Mouse (Mus musculus): ENCODE results near the gene Gemin7. TPM values are rescaled to one million over a fixed set of nuclear protein-coding genes. Genes with fewer than 3 reads are reported as not detected.

Gene Gemin7
- 94.7 and 143 TPM in 2 replicates for polyA plus RNA-seq (2012; rRNA removed)

GRCm38 (mm10) chr7:19577141-19577852 is at the start of gene Gemin7, which contains the start of gene Zfp296:
Gene Gemin7 (minus strand): TSS chr7:19577595.
Gene Zfp296 (plus strand): TSS chr7:19577287.
- Histone ChIP-seq H3K36me3 (ENCODE audit: control insufficient read depth, insufficient read depth, low read length) (peaks cover 14% of the 10 kb centered on the region), H3K4me3 (ENCODE audit: extremely low read depth, insufficient read depth, insufficient read length) (peak within 1 kb of the TSS; percentile 68), H3K4me1 (ENCODE audit: control insufficient read depth, insufficient read depth, insufficient read length) (peaks cover 5% of the 10 kb centered on the region; the same call in 1 of the 2 replicates), H3K27me3 (ENCODE audit: control insufficient read depth, insufficient read depth, low read length) (no peaks in the 10 kb centered on the region), H3K27ac (ENCODE audit: insufficient read depth, low read length) (peak within 1 kb of the TSS; percentile 81)
- TF ChIP-seq CTCF (IDR thresholded peaks at IDR 0.05; ENCODE audit: extremely low read depth, insufficient read depth, insufficient read length, insufficient replicate concordance) (no peak), POLR2A (IDR thresholded peaks at IDR 0.05; ENCODE audit: low read depth, low read length) (peak; percentile 38; the same call in 1 of the 2 replicates)
- DNase-seq (ENCODE audit: low read depth in 1 of 2, low spot score in 2 of 2), result peak in 1 of 2 experiments; percentile 71
- under 1% methylated on average over 56 of the region's 56 CpGs for WGBS

- TF ChIP-seq POLR2A (IDR thresholded peaks at IDR 0.05; ENCODE audit: low read depth, low read length) (no peak), CTCF (IDR thresholded peaks at IDR 0.05; ENCODE audit: extremely low read depth, insufficient read depth, insufficient read length, insufficient replicate concordance) (no peak)
- DNase-seq (ENCODE audit: low read depth in 1 of 2, low spot score in 2 of 2), result no peak
- Histone ChIP-seq H3K36me3 (ENCODE audit: control insufficient read depth, insufficient read depth, low read length) (peaks cover 25% of the 10 kb centered on the region), H3K4me1 (ENCODE audit: control insufficient read depth, insufficient read depth, insufficient read length) (peaks cover 7% of the 10 kb centered on the region), H3K4me3 (ENCODE audit: extremely low read depth, insufficient read depth, insufficient read length) (no peak overlapping the region), H3K27ac (ENCODE audit: insufficient read depth, low read length) (no peak overlapping the region), H3K27me3 (ENCODE audit: control insufficient read depth, insufficient read depth, low read length) (no peaks in the 10 kb centered on the region)
- 90% methylated on average over 2 of the region's 2 CpGs for WGBS
Measured at GRCm38 (mm10) chr7:19623433-19623832, 46.0 kb upstream of the Gemin7 start.

GRCm38 (mm10) chr7:19622241-19622640 is 44.8 kb upstream of the Gemin7 start:
- Histone ChIP-seq H3K4me3 (ENCODE audit: extremely low read depth, insufficient read depth, insufficient read length) (no peak overlapping the region), H3K27ac (ENCODE audit: insufficient read depth, low read length) (no peak overlapping the region)
- TF ChIP-seq CTCF (IDR thresholded peaks at IDR 0.05; ENCODE audit: extremely low read depth, insufficient read depth, insufficient read length, insufficient replicate concordance), result no peak
- TF ChIP-seq POLR2A (IDR thresholded peaks at IDR 0.05; ENCODE audit: low read depth, low read length), result no peak

GRCm38 (mm10) chr7:19620811-19621210 is 43.4 kb upstream of the Gemin7 start:
- WGBS, result 93% methylated on average over 7 of the region's 7 CpGs
- DNase-seq (ENCODE audit: low read depth in 1 of 2, low spot score in 2 of 2), result no peak
- H3K36me3 ChIP-seq (ENCODE audit: control insufficient read depth, insufficient read depth, low read length), result peaks cover 43% of the 10 kb centered on the region
- peaks cover 4% of the 10 kb centered on the region; the same call in 1 of the 2 replicates for H3K4me1 ChIP-seq (ENCODE audit: control insufficient read depth, insufficient read depth, insufficient read length)
- no peaks in the 10 kb centered on the region for H3K27me3 ChIP-seq (ENCODE audit: control insufficient read depth, insufficient read depth, low read length)
- H3K4me3 ChIP-seq (ENCODE audit: extremely low read depth, insufficient read depth, insufficient read length), result no peak overlapping the region
- no peak overlapping the region for H3K27ac ChIP-seq (ENCODE audit: insufficient read depth, low read length)
- TF ChIP-seq POLR2A (IDR thresholded peaks at IDR 0.05; ENCODE audit: low read depth, low read length), result no peak

More at GRCm38 (mm10) chr7:19622241-19622640, 44.8 kb upstream of the Gemin7 start:
- WGBS, result 80% methylated on average over 6 of the region's 6 CpGs
- H3K4me1 ChIP-seq (ENCODE audit: control insufficient read depth, insufficient read depth, insufficient read length), result peaks cover 4% of the 10 kb centered on the region; the same call in 1 of the 2 replicates
- DNase-seq (ENCODE audit: low read depth in 1 of 2, low spot score in 2 of 2), result no peak
- H3K36me3 ChIP-seq (ENCODE audit: control insufficient read depth, insufficient read depth, low read length), result peaks cover 36% of the 10 kb centered on the region
- H3K27me3 ChIP-seq (ENCODE audit: control insufficient read depth, insufficient read depth, low read length), result no peaks in the 10 kb centered on the region

GRCm38 (mm10) chr7:19619004-19619801 is 41.8 kb upstream of the Gemin7 start:
- H3K27me3 ChIP-seq (ENCODE audit: control insufficient read depth, insufficient read depth, low read length), result no peaks in the 10 kb centered on the region
- 40% methylated on average over 35 of the region's 35 CpGs for WGBS
- H3K27ac ChIP-seq (ENCODE audit: insufficient read depth, low read length), result no peak overlapping the region
- peak; percentile 52 to 59 for DNase-seq (ENCODE audit: low read depth in 1 of 2, low spot score in 2 of 2)
- H3K36me3 ChIP-seq (ENCODE audit: control insufficient read depth, insufficient read depth, low read length), result peaks cover 49% of the 10 kb centered on the region
- no peak overlapping the region for H3K4me3 ChIP-seq (ENCODE audit: extremely low read depth, insufficient read depth, insufficient read length)
- H3K4me1 ChIP-seq (ENCODE audit: control insufficient read depth, insufficient read depth, insufficient read length), result peaks cover 9% of the 10 kb centered on the region
- TF ChIP-seq CTCF (IDR thresholded peaks at IDR 0.05; ENCODE audit: extremely low read depth, insufficient read depth, insufficient read length, insufficient replicate concordance) (peak; percentile 70; the same call in 1 of the 2 replicates), POLR2A (IDR thresholded peaks at IDR 0.05; ENCODE audit: low read depth, low read length) (no peak)

GRCm38 (mm10) chr7:19615036-19615577 is 37.7 kb upstream of the Gemin7 start:
- Histone ChIP-seq H3K4me3 (ENCODE audit: extremely low read depth, insufficient read depth, insufficient read length) (no peak overlapping the region), H3K36me3 (ENCODE audit: control insufficient read depth, insufficient read depth, low read length) (peaks cover 57% of the 10 kb centered on the region), H3K27me3 (ENCODE audit: control insufficient read depth, insufficient read depth, low read length) (no peaks in the 10 kb centered on the region), H3K4me1 (ENCODE audit: control insufficient read depth, insufficient read depth, insufficient read length) (peaks cover 9% of the 10 kb centered on the region), H3K27ac (ENCODE audit: insufficient read depth, low read length) (peak overlapping the region; percentile 80)
- TF ChIP-seq POLR2A (IDR thresholded peaks at IDR 0.05; ENCODE audit: low read depth, low read length) (no peak), CTCF (IDR thresholded peaks at IDR 0.05; ENCODE audit: extremely low read depth, insufficient read depth, insufficient read length, insufficient replicate concordance) (no peak)
- WGBS, result 45% methylated on average over 12 of the region's 12 CpGs
- DNase-seq (ENCODE audit: low read depth in 1 of 2, low spot score in 2 of 2), result peak; percentile 45 to 58

All from spleen, adult 2 months (tissue).